Mouse (Mus musculus) fat pad, adult 2 months (tissue): ENCODE data around the gene Shc3.

ENCODE experiments used
- DNase-seq: peaks from one replicate; pipeline ENCODE4 v3.0.0-alpha.2; 2011; ENCODE audit warnings: low read depth, low spot score; ENCODE audit errors: extremely low read depth

The Shc3 gene

GRCm38 (mm10) chr13:51485291-51485690 is 83.9 kb downstream of the Shc3 start:
- DNase-seq = no peak

DNA sequence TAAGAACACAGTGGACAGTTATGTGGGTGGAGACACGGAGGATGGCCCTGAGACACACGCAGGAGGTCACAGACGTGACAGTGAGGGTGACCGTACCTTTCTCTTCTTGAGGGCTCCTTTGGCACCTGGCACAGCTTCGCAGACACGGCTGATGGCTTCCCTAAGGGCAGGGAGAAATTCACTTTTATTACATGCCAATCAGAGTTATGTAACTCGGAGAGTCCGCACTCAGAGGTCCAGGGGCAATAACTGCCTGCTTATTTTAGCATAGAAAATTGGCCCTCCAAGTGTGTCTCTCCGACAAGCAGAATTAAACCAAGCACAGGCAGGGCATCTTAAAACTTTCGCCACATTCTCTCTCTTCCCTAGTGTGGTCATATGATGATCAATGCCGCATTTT is 86.4 kb downstream of the Shc3 start:
- DNase-seq = no peak

DNA sequence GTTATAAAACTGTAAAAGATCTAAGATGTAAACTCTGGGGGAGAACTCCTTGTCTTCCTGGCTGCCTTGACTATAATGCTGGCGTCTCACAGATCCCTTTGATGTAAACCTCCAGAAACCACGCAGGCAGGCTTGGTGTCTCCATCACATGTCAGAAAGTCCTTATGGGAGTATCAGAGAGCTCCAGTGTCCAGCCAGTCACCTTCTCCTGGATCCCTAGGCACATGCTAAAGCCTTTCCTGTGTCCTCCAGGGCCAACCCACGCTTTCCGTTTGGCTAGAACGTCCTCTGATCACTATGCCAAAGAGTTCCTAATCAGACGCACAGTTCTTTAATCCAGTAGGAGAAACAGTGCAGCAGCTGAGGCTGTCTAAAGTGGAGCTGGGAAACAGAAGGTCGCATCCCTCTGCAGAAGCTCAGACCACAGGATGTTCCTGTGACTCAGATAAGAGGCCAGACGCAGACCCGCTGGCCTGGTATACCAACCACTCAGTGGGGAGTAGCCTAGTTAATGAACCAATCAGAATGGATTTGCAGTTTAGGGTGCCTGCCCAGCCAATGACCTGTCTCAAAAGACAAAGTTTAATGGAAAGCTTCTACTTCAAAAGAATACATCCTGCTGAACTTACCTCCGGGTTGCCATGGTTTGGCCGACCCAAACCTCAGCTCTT is 88.7 kb downstream of the Shc3 start:
- no peak for DNase-seq

GRCm38 (mm10) chr13:51479826-51480225 is 89.4 kb downstream of the Shc3 start:
- DNase-seq = no peak

DNA sequence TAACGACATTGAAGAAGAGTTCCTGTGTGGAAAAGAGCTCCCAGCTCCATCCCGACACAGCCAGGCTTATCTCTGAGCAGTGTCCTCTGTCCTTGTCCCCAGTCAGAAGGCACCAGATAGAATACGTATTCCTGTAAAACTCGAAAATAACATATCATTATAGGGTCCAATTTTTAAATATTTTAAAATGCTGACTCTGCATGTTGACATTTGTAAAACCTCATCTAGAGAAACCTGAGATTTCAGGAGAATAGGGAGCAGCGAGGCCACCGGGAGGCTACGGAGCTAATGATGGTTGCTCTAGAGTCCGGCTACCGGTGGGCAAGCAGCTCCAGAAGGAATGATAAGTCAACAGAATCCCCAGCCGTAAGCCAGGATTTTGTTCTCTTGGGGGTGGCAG is 92.2 kb downstream of the Shc3 start:
- DNase-seq = no peak

- no peak for DNase-seq
Observed at GRCm38 (mm10) chr13:51468697-51469250, 100.4 kb downstream of the Shc3 start.

GRCm38 (mm10) chr13:51466117-51466841 is 102.9 kb downstream of the Shc3 start:
- no peak for DNase-seq

DNA sequence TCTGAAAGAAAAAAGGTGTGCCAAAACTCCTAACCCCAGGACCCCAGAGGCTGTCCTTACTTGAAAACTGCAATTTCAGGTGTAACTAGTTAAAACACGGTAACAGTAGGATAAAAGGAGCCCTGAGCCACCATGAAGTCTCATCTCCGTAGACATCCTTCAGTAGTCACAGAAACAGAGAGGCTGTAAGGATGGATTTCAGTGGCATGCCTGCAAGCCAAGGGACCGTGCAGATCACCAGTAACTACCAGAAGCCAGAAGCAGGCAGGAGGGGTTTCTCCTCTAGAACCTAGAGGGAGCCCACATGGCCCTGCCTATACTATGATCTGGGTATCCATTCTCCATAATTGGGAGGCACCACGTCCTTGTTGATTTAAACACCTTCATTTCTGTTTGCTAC is 104.9 kb downstream of the Shc3 start:
- DNase-seq = no peak

DNA sequence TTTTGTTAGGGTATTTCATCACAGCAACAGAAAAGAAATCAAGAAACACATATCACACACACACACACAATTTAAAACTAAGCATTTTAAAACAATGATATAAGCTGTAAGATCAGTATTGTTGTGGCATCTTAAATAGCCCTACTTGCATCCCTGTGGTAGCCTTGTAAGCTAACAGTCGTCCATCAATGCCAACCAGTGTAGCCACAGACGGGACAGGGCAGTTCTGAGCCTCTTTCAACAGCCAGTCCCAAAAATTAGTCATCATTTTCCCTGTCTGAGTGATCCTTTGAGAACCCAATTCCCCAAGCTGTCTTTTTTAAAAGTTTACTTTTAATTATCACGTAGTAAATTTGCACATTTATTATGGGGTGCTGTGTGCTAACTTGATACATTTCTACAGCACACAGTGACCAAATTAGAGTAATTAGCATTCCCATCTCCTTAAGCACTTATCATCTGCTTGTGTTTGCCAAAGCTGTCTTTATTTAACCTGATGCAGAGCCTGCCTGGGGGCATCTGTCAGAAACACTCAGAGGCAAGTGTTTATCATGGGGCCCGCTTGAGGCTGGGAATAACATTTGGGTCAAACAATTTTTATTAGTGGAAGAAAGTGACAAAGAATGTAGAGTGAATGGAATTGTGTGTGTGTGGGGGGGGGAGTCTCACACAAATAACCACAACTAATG is 112.9 kb downstream of the Shc3 start:
- no peak for DNase-seq

- no peak for DNase-seq
Observed at GRCm38 (mm10) chr13:51446550-51446949, 122.7 kb downstream of the Shc3 start.

GRCm38 (mm10) chr13:51442922-51443321 is 126.3 kb downstream of the Shc3 start:
- DNase-seq = no peak

- no peak for DNase-seq
Observed at GRCm38 (mm10) chr13:51437105-51438085, 131.8 kb downstream of the Shc3 start.

- no peak for DNase-seq
Observed at GRCm38 (mm10) chr13:51435146-51435545, 134.1 kb downstream of the Shc3 start.

DNA sequence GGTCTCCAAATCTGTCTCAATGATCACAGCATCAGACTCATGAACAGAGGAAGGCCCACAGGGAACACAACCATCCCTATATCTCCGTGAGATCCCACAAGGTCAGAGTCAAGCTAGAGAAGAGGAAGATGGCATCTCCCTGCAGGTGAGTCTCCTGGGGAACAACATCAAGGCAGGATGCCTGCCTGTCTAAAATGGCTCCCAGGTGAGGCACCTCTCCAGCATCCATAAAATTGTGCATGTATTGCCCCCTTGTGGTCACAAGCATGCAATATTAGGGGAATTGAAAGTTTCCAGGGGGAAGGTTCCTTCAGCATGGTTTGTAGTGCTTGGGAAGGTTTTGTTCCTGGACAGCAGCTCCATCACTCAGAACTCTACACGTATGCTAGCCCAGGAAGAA is 134.8 kb downstream of the Shc3 start:
- DNase-seq = no peak

DNA sequence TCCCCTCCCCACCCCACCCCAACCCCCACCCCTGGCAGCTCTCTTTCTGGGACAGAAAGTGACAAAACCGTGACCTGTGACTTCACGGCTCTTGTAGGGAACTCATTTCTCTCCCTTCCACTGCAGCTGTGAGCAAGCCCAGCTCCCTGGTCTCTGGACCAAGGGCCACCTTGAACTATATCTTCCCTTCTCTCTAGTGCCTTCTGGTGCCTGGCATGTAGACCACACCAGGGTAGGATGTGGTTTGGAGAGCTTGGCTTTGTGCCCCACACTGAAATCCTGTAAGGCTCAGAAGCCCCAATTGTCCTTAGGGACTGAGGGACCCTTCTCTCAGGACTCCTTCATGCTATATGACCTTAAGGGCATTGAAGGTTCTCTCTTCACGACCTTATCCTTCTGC is 135.8 kb downstream of the Shc3 start:
- DNase-seq = no peak

- DNase-seq = no peak
Observed at GRCm38 (mm10) chr13:51425662-51426443, 143.4 kb downstream of the Shc3 start.

DNA sequence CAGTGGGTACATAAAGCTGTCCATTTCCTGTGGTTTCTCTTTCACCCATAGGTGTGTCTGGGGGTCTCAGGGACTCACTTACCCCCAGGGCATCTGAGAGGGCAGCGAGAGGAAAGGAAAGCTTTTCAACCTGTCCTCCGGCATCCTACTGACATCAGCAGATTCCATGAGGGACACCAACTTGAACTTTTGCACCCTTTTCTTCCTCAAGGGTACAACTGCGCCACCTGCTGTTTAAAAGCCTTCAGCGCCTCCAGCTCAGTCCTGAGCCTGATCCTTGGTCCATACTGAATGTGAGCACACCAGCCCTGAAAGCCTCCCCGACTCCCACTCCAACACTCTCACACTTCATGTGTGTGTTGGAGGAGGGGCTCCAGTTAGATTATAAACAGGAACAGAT is 144.6 kb downstream of the Shc3 start:
- no peak for DNase-seq

GRCm38 (mm10) chr13:51423647-51424046 is 145.6 kb downstream of the Shc3 start:
- DNase-seq = no peak

DNA sequence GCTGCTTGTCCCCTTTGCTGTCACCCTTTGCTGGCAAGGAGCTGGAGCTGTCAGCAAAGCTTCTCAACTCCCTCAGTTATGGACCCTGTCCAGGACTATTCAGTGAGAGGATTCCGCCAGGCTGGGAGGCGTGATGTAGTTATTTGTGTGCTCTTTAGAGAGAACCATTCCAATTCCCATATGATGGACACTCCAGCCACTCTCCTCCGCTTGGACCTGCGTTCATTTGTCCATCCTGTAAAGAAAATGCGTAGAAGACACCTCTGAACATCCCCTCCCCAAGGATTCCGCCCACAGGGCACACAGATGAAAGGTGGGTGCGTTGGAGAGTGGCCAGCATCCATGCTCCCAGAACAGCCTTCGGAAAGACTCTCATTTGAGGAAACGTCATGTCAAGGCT is 148.4 kb downstream of the Shc3 start:
- no peak for DNase-seq

DNA sequence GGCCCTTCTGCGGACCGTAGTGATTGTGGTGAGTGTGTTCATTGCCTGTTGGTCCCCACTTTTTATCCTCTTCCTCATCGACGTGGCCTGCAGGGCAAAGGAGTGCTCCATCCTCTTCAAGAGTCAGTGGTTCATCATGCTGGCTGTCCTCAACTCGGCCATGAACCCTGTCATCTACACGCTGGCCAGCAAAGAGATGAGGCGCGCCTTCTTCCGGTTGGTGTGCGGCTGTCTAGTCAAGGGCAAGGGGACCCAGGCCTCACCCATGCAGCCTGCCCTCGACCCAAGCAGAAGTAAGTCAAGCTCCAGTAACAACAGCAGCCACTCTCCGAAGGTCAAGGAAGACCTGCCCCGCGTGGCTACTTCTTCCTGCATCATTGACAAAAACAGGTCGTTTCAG is 149.7 kb downstream of the Shc3 start:
- DNase-seq = no peak
